Mouse (Mus musculus) spleen, adult 2 months (tissue): Measurements from ENCODE around the gene Ppm1m. TPM values are rescaled to one million over a fixed set of nuclear protein-coding genes. Genes with fewer than 3 reads are reported as not detected.

ENCODE experiments used
- DNase-seq, 2 experiments: peaks; one replicate each; pipeline versions ENCODE4 v3.0.0 to v3.0.0-alpha.2; 2012 to 2021; ENCODE audit warnings: low spot score in 2 of 2, low read depth in 1 of 2
- H3K27ac ChIP-seq: fragments of 200-500 bp; 2 replicates; pipeline ENCODE4 v1.5.1; 2012; ENCODE audit warnings: low read length, inconsistent platforms; ENCODE audit not compliant: insufficient read depth
- H3K27me3 ChIP-seq: fragments of 200-500 bp; 2 replicates; pipeline ENCODE4 v1.6.1; 2012; ENCODE audit warnings: mild to moderate bottlenecking, moderate library complexity, low read length, inconsistent platforms; ENCODE audit not compliant: control insufficient read depth, insufficient read depth
- H3K36me3 ChIP-seq: fragments of 200-500 bp; 2 replicates; pipeline ENCODE4 v1.6.1; 2012; ENCODE audit warnings: mild to moderate bottlenecking, low read length, inconsistent platforms; ENCODE audit not compliant: control insufficient read depth, insufficient read depth
- H3K4me1 ChIP-seq: fragments of 200-500 bp; 2 replicates; pipeline ENCODE4 v1.6.1; 2011; ENCODE audit warnings: inconsistent platforms; ENCODE audit not compliant: control insufficient read depth, insufficient read depth, insufficient read length
- H3K4me3 ChIP-seq: fragments of 200-500 bp; 2 replicates; pipeline ENCODE4 v1.5.1; 2011; ENCODE audit warnings: mild to moderate bottlenecking, inconsistent platforms; ENCODE audit not compliant: insufficient read depth, insufficient read length; ENCODE audit errors: extremely low read depth
- CTCF ChIP-seq: fragments of 200-500 bp; IDR thresholded peaks from 2 replicates; pipeline ENCODE4 v1.5.1; 2011; ENCODE audit warnings: mild to moderate bottlenecking, inconsistent platforms; ENCODE audit not compliant: insufficient read depth, insufficient read length, insufficient replicate concordance; ENCODE audit errors: extremely low read depth
- POLR2A ChIP-seq: fragments of 200-500 bp; IDR thresholded peaks from 2 replicates; pipeline ENCODE4 v1.6.1; 2011; ENCODE audit warnings: low read depth, low read length, inconsistent platforms
- WGBS: fragments of 180-500 bp; shearing (Covaris S2); methylation state at CpG from one replicate; pipeline ENCODE4 v1.1.7; 2018; 5-methylcytosine and 5-hydroxymethylcytosine counted together
- polyA plus RNA-seq: library from polyadenylated mRNA; depleted of rRNA; stranded (reverse); fragments of >200 nt; gene quantifications from 2 replicates; pipeline ENCODE4 v1.2.3, GENCODE M21; 2012

Ppm1m gene
- polyA plus RNA-seq, 1 experiment, result 87.4 TPM

DNA sequence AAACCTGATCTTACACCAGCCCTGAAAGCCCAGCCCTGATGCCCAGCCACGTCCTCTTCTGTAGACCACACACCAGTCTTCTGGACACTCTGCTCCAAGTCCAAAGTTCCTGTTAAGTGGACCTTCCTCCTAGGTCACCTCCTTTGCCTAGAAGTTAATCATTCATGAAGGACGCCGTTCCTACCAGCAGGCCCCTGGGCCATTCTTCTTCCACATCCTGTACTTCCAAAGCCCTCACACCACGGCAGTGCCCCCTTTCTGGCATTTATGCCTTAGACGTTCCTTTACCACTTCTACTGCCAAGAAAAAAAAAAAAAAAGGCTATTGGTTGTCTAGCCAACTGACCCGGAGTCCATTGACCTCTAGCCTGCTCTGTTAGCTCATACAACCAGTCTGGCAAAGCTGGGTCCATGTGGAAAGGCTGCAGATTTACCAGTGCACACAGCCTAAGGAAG is 41.5 kb downstream of the Ppm1m start, which contains the start of gene Glyctk:
Glyctk (minus strand) TSS at position 102 of the 455 bp plus-strand sequence.
- Histone ChIP-seq H3K4me3 (no peak within 1 kb of the TSS), H3K4me1 (no peaks in the 10 kb centered on the region), H3K27ac (no peak within 1 kb of the TSS), H3K27me3 (no peaks in the 10 kb centered on the region), H3K36me3 (no peaks in the 10 kb centered on the region)
- DNase-seq, result no peak
- 91% methylated on average over 6 of the region's 6 CpGs for WGBS
- no peak for TF ChIP-seq POLR2A
- TF ChIP-seq CTCF, result no peak

GRCm38 (mm10) chr9:106157623-106157925 is 42.0 kb downstream of the Ppm1m start:
- no peak for TF ChIP-seq CTCF
- TF ChIP-seq POLR2A, result no peak
- no peak overlapping the region for H3K4me3 ChIP-seq
- H3K4me1 ChIP-seq, result no peaks in the 10 kb centered on the region
- 92% methylated on average over 10 of the region's 10 CpGs for WGBS
- H3K27ac ChIP-seq, result no peak overlapping the region
- no peaks in the 10 kb centered on the region for H3K27me3 ChIP-seq
- no peaks in the 10 kb centered on the region for H3K36me3 ChIP-seq
- no peak for DNase-seq

DNA sequence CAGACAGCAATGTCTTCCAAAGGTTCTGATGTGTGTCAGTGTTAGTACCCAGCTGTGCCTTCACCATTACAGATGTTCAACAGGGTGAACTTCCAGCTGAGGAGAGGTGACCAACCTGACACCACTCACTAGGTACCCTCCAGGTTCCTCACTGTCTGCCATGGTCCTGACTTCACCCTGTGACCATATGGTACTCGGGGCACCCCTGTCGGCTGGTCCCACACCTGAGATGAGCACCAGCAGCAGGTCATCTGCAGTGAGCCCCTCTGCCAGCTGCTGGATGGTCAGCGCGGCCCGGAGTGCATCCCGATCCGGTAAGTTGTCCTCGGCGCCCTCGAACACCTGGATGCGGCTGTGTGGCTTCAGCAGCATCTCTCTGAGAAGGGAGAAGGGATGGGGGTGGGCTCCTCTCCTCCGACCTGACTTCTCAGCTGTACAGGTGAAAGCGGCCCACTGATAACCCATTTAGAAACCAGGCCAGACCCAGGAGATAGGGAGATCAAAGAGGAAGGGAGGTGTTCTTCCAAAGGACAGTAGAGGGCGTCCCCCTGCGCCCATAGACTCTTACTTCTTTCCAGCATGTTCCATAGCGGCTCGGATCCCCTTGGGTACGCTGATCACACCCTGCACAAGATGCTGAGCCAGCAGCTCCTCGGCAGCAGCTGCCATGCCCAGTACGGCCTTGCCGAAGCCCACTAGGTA is 42.5 kb downstream of the Ppm1m start:
- WGBS, result 88% methylated on average over 21 of the region's 21 CpGs
- Histone ChIP-seq H3K36me3 (no peaks in the 10 kb centered on the region), H3K27ac (no peak overlapping the region), H3K4me1 (no peaks in the 10 kb centered on the region), H3K27me3 (no peaks in the 10 kb centered on the region), H3K4me3 (no peak overlapping the region)
- TF ChIP-seq CTCF, result no peak
- no peak for TF ChIP-seq POLR2A
- no peak for DNase-seq

- WGBS, result 84% methylated on average over 5 of the region's 5 CpGs
- H3K27me3 ChIP-seq, result no peaks in the 10 kb centered on the region
- H3K4me3 ChIP-seq, result no peak overlapping the region
- no peaks in the 10 kb centered on the region for H3K36me3 ChIP-seq
- TF ChIP-seq CTCF, result no peak
- TF ChIP-seq POLR2A, result no peak
- H3K4me1 ChIP-seq, result no peaks in the 10 kb centered on the region
- peak in 1 of 2 experiments; percentile 47 for DNase-seq
- no peak overlapping the region for H3K27ac ChIP-seq
Observed at GRCm38 (mm10) chr9:106156419-106156818, 43.1 kb downstream of the Ppm1m start.

DNA sequence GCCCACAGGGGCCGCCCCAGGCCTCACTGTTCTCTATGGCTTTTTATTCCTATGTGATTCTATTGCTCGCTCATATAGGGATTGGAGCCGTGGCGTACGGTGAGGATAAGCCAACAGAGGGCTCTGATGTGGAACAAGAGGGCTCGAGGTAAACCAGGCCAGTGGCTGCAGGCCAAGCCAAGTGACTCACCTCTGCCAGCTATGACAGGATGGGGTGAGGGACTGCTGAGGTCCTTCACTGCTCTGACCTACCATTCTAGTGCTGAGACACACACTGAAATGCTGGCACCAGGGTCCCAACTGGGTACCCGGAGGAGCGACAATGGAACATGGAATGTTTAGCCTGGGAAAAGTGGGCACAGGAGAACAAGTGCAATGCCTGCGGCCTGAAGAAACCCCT is 45.4 kb downstream of the Ppm1m start:
- H3K27ac ChIP-seq, result no peak overlapping the region
- 80% methylated on average over 9 of the region's 9 CpGs for WGBS
- no peaks in the 10 kb centered on the region for H3K36me3 ChIP-seq
- no peaks in the 10 kb centered on the region for H3K4me1 ChIP-seq
- peaks cover 5% of the 10 kb centered on the region; the same call in 1 of the 2 replicates for H3K27me3 ChIP-seq
- no peak for DNase-seq
- no peak overlapping the region for H3K4me3 ChIP-seq
- no peak for TF ChIP-seq CTCF
- no peak for TF ChIP-seq POLR2A

DNA sequence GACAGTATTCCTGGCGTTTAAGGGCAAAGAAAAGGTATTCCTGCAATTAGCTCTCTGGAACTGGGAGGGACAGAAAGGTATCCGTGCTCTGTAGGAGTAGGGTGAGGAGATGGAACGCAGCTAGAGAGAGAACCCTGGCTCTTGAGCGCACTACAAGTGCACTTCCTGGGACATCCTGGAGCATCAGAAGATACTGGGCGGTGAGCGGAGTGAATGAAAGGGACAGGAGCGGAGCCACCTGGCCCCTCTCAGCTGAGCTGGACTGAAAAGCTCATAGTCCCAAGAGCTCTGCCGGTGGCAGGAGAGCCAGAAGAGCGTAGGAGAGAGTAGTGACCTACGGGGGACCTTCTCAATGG is 50.2 kb downstream of the Ppm1m start:
- Histone ChIP-seq H3K36me3 (no peaks in the 10 kb centered on the region), H3K27ac (no peak overlapping the region), H3K4me1 (no peaks in the 10 kb centered on the region), H3K27me3 (peaks cover 17% of the 10 kb centered on the region; the same call in 1 of the 2 replicates), H3K4me3 (no peak overlapping the region)
- WGBS, result 52% methylated on average over 10 of the region's 10 CpGs
- DNase-seq, result no peak
- TF ChIP-seq CTCF (no peak), POLR2A (no peak)
